Mouse (Mus musculus): ENCODE measurements around the gene Gys2.

DNA sequence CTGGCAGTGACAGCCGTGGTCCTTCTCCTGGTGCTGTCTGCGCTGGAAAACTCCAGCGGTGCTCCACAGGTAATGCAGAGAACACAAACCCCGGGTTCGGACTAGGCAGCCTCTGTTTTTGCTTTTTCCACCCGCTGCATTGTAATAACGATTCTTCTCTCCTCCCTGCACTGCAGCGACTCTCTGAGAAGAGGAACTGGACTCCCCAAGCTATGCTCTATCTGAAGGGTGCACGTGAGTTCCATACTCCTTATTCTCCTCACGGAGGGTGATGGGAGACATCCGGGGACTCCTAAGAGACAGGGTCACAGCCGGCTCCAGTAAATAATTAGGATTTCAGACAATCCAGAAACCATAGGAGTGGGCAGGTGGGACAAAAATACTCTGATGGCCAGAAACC is 59.1 kb downstream of the Gys2 start:
- TF ChIP-seq CTCF (IDR thresholded peaks at IDR 0.05; ENCODE audit: low read depth, low read length) (no peak), POLR2A (IDR thresholded peaks at IDR 0.05; ENCODE audit: extremely low read depth, insufficient read depth, low read length) (no peak)
